Mouse (Mus musculus) ES-Bruce4 (cell line): Measurements from ENCODE around the gene Mme.

ENCODE experiments used
- CTCF ChIP-seq: IDR thresholded peaks from one replicate; pipeline ENCODE4 v1.8.1; 2011; ENCODE audit warnings: low read depth, low read length
- EP300 ChIP-seq: IDR thresholded peaks from 2 replicates; pipeline ENCODE4 v1.6.1; 2011; ENCODE audit warnings: low read depth, low read length; ENCODE audit not compliant: insufficient read depth
- POLR2A ChIP-seq: IDR thresholded peaks from one replicate; pipeline ENCODE4 v1.8.1; 2011; ENCODE audit warnings: low read length; ENCODE audit not compliant: insufficient read depth

DNA sequence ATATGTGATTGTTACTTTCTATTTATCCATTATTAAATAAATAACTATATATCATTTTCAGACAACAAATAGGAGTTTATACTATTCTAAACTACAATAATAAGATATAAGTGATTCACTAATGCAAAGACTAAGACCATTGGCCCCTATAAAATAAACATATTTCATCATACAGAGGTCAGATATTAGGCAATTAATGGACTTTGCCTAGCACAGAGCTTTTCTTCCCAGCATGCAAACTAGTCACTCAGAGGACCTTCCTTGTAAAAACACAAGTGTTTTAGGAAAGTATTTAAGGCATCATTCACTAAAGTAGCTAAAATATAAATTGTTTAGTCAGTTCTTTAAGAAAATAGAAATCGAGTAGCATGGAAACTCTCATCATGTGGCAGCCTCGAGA lies 149.4 kb downstream of the Mme start:
- TF ChIP-seq CTCF (no peak), POLR2A (no peak), EP300 (no peak)
